Mouse (Mus musculus): ENCODE results near the gene Gvin1. TPM values are rescaled to one million over a fixed set of nuclear protein-coding genes. Genes with fewer than 3 reads are reported as not detected.
"Not testable (repeated sequence)": the region's sequence is repeated elsewhere in the genome, so short reads cannot be mapped to it uniquely, and the experiment has no call there.

Gvin1 gene
- 0.35 and 0.85 TPM in 2 replicates for polyA plus RNA-seq (2015; fragmentation: Nextera tagmentation; extraction: Ambion mirVana)

DNA sequence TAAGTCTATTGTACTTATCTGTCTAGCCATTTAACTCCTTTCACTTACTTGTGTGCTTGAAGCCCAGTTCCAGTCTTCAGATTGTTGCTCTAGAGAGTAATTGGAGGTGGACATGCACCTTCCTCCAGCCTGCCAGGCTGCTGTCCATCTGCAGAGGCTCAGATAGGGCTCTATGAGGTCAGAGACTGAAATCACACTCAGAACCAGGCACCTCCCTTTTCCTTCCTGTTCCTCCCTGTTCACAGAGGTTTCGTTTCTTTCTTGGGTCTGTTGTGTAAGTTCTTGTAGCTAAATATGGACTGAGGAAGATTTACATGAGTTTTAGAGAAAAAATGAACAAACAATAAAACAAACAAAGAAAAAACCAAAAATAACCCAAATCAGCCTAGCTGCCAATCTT is at the start of gene Gvin1:
Gene Gvin1 (minus strand): TSS at position 150 of the 400 bp plus-strand sequence.
- not testable (repeated sequence) for H3K27me3 ChIP-seq (ENCODE audit: control insufficient read depth, insufficient read depth, low read length); H3K4me2 ChIP-seq (ENCODE audit: low read depth, low read length); ATAC-seq (replicated peaks; ENCODE audit: extremely low read depth, insufficient read depth, low FRiP score); H3K36me3 ChIP-seq (ENCODE audit: control insufficient read depth, insufficient read depth); H3K27ac ChIP-seq (ENCODE audit: low read length); H3K4me1 ChIP-seq (ENCODE audit: control insufficient read depth, insufficient read depth, low read length); H3K9me3 ChIP-seq (replicated peaks; ENCODE audit: control insufficient read depth, low read length); H3K4me3 ChIP-seq (ENCODE audit: low read length); H3K9ac ChIP-seq (ENCODE audit: low read length)
- WGBS, result 24% methylated on average over 1 of the region's 1 CpGs

DNA sequence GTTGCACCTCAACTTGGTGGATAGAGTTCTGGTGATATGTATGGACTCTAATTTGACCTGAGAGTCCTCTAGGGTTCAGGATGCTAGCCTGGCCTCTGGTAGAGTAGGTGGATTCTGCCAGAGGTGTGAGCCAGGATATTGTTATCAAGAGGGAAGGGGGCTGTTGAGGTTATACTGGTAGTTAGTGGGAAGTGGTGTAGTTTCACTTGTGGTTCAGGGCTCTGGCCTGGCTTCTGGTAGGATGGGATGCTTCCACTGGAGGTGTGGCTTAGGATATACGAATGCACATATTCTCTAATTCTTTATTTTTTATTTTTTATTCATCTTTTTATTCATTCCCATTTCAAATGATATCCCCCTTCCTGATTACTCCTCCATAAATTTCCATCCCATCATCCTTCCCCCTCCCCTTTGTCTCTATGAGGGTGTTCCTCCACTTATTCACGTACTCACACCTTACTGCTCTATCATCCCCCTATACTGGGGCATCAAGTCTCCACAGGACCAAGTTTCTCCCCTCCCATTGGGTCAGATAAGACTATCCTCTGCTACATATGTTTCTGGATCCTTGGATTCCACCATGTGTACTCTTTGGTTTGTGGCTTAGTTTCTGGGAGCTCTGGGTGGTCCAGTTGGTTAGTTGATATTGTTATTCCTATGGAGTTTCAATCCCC is 36.9 kb upstream of the Gvin1 start:
- ATAC-seq (replicated peaks; ENCODE audit: extremely low read depth, insufficient read depth, low FRiP score), result no peak; the same call in 1 of the 2 replicates
- Histone ChIP-seq H3K4me2 (ENCODE audit: low read depth, low read length) (no peak overlapping the region), H3K4me1 (ENCODE audit: control insufficient read depth, insufficient read depth, low read length) (no peaks in the 10 kb centered on the region), H3K9me3 (replicated peaks; ENCODE audit: control insufficient read depth, low read length) (peaks cover 9% of the 10 kb centered on the region; the same call in 1 of the 2 replicates), H3K4me3 (ENCODE audit: low read length) (no peak overlapping the region), H3K27ac (ENCODE audit: low read length) (no peak overlapping the region), H3K36me3 (ENCODE audit: control insufficient read depth, insufficient read depth) (no peaks in the 10 kb centered on the region), H3K27me3 (ENCODE audit: control insufficient read depth, insufficient read depth, low read length) (no peaks in the 10 kb centered on the region), H3K9ac (ENCODE audit: low read length) (no peak overlapping the region)
- 60% methylated on average over 2 of the region's 2 CpGs for WGBS

DNA sequence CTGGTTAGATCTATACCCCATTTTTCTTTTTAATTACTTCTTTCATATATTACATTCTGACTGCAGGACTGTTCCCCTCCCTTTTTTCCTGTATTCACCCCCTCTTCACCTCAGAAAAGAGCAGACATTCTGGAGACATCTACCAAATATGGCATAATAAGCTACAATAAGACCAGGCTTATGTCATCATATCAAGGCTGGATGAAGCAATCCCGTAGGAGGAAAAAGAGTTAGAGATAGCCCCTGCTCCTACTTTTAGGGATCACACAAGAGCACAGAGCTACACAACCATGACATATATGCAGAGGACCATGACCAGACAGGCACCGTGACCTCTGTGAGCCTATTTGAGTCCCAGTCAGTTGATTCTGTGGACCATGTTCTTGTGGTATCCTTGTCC is 33.8 kb upstream of the Gvin1 start:
- ATAC-seq (replicated peaks; ENCODE audit: extremely low read depth, insufficient read depth, low FRiP score), result no peak
- H3K4me2 ChIP-seq (ENCODE audit: low read depth, low read length), result no peak overlapping the region
- WGBS, result 78% methylated on average over 2 of the region's 2 CpGs

DNA sequence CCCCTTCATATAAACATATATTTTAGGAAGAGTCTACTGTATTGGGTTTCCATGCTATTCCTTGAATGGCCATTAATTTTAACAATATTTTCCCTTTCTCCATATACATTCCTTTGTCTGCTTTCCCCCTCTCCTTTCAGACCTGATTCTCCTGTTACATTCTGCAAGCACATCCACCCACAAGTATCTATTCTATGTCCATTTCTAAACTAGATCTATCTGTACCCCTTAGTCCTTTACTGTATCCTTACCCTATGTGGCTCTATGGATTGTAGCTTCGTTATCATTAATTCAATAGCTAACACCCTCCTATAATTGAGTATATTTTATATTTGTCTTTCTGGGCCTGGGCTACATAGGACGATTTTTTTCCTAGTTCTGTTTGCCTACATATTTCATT is 33.1 kb upstream of the Gvin1 start:
- H3K4me3 ChIP-seq (ENCODE audit: low read length), result no peak overlapping the region
- no peaks in the 10 kb centered on the region for H3K4me1 ChIP-seq (ENCODE audit: control insufficient read depth, insufficient read depth, low read length)
- H3K9ac ChIP-seq (ENCODE audit: low read length), result no peak overlapping the region
- 61% methylated on average over 2 of the region's 2 CpGs for WGBS
- peaks cover 9% of the 10 kb centered on the region; the same call in 1 of the 2 replicates for H3K9me3 ChIP-seq (replicated peaks; ENCODE audit: control insufficient read depth, low read length)
- no peaks in the 10 kb centered on the region for H3K36me3 ChIP-seq (ENCODE audit: control insufficient read depth, insufficient read depth)
- ATAC-seq (replicated peaks; ENCODE audit: extremely low read depth, insufficient read depth, low FRiP score), result no peak
- no peak overlapping the region for H3K4me2 ChIP-seq (ENCODE audit: low read depth, low read length)
- H3K27me3 ChIP-seq (ENCODE audit: control insufficient read depth, insufficient read depth, low read length), result no peaks in the 10 kb centered on the region
- H3K27ac ChIP-seq (ENCODE audit: low read length), result no peak overlapping the region

More for the DNA sequence above, 33.8 kb upstream of the Gvin1 start:
- H3K4me3 ChIP-seq (ENCODE audit: low read length), result no peak overlapping the region
- H3K27me3 ChIP-seq (ENCODE audit: control insufficient read depth, insufficient read depth, low read length), result no peaks in the 10 kb centered on the region
- H3K9ac ChIP-seq (ENCODE audit: low read length), result no peak overlapping the region
- H3K4me1 ChIP-seq (ENCODE audit: control insufficient read depth, insufficient read depth, low read length), result no peaks in the 10 kb centered on the region
- H3K27ac ChIP-seq (ENCODE audit: low read length), result no peak overlapping the region
- peaks cover 9% of the 10 kb centered on the region; the same call in 1 of the 2 replicates for H3K9me3 ChIP-seq (replicated peaks; ENCODE audit: control insufficient read depth, low read length)
- no peaks in the 10 kb centered on the region for H3K36me3 ChIP-seq (ENCODE audit: control insufficient read depth, insufficient read depth)

DNA sequence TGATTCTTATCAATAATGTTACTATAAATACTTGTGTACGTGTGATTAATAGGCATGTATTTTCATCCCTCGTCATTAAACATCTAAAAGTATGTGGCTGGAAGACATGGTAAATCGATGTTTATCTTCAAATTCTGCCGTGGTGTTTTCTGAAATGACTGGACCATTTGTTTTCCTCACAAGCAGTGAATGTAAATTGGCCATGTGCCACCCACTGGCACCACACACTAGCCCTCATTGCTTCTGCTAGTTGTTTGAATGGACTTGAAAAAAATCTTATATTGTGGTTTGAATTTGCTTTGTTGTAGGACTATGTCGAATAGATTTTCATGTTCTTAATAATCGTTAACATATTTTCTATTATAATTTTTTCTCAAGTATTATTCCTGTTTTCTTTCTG is 30.5 kb upstream of the Gvin1 start:
- Histone ChIP-seq H3K9me3 (replicated peaks; ENCODE audit: control insufficient read depth, low read length) (0 out of 2 replicates have a peak, but pooled peaks cover 3% of the 10 kb centered on the region), H3K4me1 (ENCODE audit: control insufficient read depth, insufficient read depth, low read length) (no peaks in the 10 kb centered on the region), H3K4me2 (ENCODE audit: low read depth, low read length) (no peak overlapping the region), H3K36me3 (ENCODE audit: control insufficient read depth, insufficient read depth) (no peaks in the 10 kb centered on the region), H3K27me3 (ENCODE audit: control insufficient read depth, insufficient read depth, low read length) (no peaks in the 10 kb centered on the region), H3K9ac (ENCODE audit: low read length) (no peak overlapping the region), H3K4me3 (ENCODE audit: low read length) (no peak overlapping the region), H3K27ac (ENCODE audit: low read length) (no peak overlapping the region)
- 69% methylated on average over 6 of the region's 6 CpGs for WGBS
- no peak for ATAC-seq (replicated peaks; ENCODE audit: extremely low read depth, insufficient read depth, low FRiP score)

DNA sequence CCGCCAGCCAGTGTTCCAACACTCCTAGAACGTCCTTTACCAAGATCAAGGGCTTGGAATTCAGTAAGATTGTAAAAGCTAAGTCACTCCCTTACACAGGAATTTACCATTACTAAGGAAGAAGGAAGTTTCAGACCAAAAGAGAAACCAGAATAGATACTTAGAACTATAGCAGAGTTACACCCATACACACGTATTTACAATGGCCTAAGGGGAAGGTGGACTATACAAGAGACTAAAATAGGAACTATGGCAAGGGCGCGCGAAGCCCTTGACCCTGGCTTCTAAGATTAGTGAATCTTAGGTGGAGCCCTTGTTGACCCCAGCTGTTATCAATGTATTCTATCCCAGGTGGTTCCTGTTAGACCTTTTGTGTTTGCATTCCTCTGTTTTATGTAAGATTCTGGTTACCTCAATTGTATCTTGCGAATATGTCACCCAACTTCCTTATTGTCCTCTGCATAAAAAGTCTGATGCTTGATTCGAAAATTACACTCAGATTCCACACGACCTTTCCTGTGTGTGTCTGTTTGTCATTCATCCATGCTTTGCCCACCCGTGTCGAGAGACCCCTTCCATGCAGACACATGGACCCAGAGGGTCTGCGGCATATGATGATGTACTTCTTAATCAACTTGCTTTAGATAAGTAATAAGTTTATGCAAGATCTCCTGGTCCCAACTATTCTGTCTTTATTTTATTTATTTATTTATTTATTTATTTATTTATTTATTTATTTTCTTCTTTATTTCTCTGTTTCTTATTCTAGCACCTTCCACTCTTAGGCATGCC is 25.6 kb upstream of the Gvin1 start:
- H3K9ac ChIP-seq (ENCODE audit: low read length); ATAC-seq (replicated peaks; ENCODE audit: extremely low read depth, insufficient read depth, low FRiP score); H3K27ac ChIP-seq (ENCODE audit: low read length); H3K36me3 ChIP-seq (ENCODE audit: control insufficient read depth, insufficient read depth); H3K27me3 ChIP-seq (ENCODE audit: control insufficient read depth, insufficient read depth, low read length); H3K4me1 ChIP-seq (ENCODE audit: control insufficient read depth, insufficient read depth, low read length); H3K9me3 ChIP-seq (replicated peaks; ENCODE audit: control insufficient read depth, low read length); H3K4me3 ChIP-seq (ENCODE audit: low read length); H3K4me2 ChIP-seq (ENCODE audit: low read depth, low read length): not testable (repeated sequence)
- WGBS, result 85% methylated on average over 12 of the region's 12 CpGs

DNA sequence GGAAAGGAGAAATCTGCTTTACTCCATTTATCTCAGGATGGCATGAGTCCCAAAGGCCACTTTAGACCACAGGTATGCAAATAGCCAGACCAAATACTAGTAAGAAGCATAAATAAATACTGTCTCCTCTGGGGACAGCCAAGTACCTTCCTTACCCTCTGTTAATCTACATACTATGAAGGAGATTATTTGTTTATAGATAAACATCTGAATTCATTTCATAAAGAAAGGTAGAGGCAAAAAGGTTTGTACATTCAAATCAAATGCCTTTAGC is 22.0 kb upstream of the Gvin1 start:
- peak overlapping the region; percentile 49 for H3K27ac ChIP-seq (ENCODE audit: low read length)
- H3K4me1 ChIP-seq (ENCODE audit: control insufficient read depth, insufficient read depth, low read length), result no peaks in the 10 kb centered on the region
- H3K27me3 ChIP-seq (ENCODE audit: control insufficient read depth, insufficient read depth, low read length), result no peaks in the 10 kb centered on the region
- H3K4me2 ChIP-seq (ENCODE audit: low read depth, low read length), result no peak overlapping the region
- no peak for ATAC-seq (replicated peaks; ENCODE audit: extremely low read depth, insufficient read depth, low FRiP score)
- no peak overlapping the region for H3K9ac ChIP-seq (ENCODE audit: low read length)
- no peaks in the 10 kb centered on the region for H3K36me3 ChIP-seq (ENCODE audit: control insufficient read depth, insufficient read depth)
- H3K9me3 ChIP-seq (replicated peaks; ENCODE audit: control insufficient read depth, low read length), result 0 out of 2 replicates have a peak, but pooled peaks cover 6% of the 10 kb centered on the region
- H3K4me3 ChIP-seq (ENCODE audit: low read length), result no peak overlapping the region

DNA sequence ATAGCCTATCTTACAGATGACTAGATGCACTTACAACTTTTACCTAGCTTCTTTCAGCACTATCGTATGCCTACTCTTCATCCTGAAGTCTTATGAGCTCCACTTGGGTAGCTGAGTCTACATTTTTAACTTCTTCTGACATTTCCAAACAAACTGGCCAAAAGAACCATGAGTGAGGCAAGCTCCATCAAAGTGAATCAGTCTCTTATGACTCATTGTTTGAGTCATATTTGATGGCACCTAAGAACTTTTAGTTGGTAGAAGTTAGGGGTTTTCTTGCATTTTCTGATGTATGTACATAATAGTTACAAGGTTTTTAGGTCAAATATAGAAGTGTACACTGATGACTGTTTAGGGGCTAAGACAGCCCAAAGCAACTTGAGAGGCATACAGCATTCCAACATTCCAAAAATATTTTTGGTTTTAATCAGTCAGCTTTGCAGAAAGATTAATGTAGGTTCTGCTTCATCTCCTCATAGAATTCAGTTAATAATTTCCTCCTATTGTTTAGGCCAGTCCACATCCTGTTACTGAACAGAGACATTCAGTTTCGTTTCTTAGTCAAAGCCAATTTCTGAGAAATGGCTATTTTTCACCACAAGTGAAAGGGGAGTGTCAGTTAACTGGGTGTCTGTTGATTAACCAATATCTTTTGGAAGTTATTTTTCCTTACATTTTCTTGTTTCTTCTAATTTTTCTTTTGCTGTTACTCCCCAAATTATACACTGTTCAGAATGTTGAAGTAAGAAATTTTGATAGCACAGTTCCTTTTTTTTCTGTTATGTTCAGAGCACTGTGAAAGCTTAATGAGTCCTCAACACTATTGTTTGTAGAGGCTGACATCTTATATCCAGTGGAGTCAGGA is 21.4 kb upstream of the Gvin1 start:
- WGBS, result 49% methylated on average over 2 of the region's 2 CpGs

More for the DNA sequence above, 21.4 kb upstream of the Gvin1 start:
- Histone ChIP-seq H3K4me1 (ENCODE audit: control insufficient read depth, insufficient read depth, low read length) (no peaks in the 10 kb centered on the region), H3K36me3 (ENCODE audit: control insufficient read depth, insufficient read depth) (no peaks in the 10 kb centered on the region), H3K4me3 (ENCODE audit: low read length) (no peak overlapping the region), H3K27ac (ENCODE audit: low read length) (peak overlapping the region; percentile 49), H3K27me3 (ENCODE audit: control insufficient read depth, insufficient read depth, low read length) (no peaks in the 10 kb centered on the region), H3K9ac (ENCODE audit: low read length) (no peak overlapping the region), H3K9me3 (replicated peaks; ENCODE audit: control insufficient read depth, low read length) (0 out of 2 replicates have a peak, but pooled peaks cover 6% of the 10 kb centered on the region), H3K4me2 (ENCODE audit: low read depth, low read length) (no peak overlapping the region)
- ATAC-seq (replicated peaks; ENCODE audit: extremely low read depth, insufficient read depth, low FRiP score), result peak; percentile 64; the same call in 1 of the 2 replicates
